Mouse (Mus musculus) cerebellum, adult 9-10 months (tissue): ENCODE data around the gene Efna4.
A peak's percentile ranks its signal among the peaks of the same experiment; 100 is the strongest.

Experiments
- DNase-seq: peaks from one replicate; pipeline ENCODE4 v3.0.0; 2022

Efna4 gene

DNA sequence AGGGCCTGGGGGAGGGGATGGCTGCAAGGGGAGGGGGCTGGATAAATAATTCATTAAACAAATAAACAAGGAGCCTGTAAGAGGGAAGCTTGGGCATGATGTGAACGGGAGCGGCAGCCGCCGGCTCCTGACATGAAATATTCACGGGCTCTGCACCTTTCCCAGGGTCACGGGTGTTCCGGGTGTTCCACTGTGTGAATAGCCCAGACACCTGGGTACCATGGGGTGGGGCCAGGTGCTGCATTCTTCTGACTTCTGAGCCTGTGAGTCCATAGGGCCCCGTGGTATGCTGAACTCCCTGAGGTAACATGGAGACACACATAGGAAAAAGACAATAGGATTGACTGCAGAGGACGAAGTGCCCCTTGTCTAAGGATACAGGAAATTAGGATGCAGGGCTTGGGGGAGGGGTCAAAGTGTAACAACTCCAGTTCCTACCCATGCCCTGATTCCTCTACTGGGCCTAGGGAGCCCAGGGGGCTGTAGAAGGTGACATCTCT is 10.4 kb downstream of the Efna4 start:
- DNase-seq = no peak

DNA sequence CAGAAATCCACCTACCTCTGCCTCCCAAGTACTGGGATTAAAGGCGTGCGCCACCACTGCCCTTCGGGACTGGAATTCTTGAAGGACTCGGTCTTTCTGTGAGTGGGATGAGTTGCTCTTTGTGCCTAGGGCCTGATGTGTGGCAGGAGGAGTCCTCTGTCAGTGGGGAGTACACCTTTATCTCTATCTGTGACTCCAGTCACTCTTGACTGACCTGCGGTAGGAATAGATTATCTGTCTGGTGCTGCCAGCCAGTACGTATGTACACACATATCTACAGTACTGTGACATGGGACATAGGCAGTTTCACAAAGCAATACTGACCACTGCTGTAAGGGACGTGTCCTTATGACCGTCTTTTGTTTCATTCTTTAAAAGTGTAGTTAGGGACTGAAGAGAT is 11.9 kb downstream of the Efna4 start:
- DNase-seq = no peak

DNA sequence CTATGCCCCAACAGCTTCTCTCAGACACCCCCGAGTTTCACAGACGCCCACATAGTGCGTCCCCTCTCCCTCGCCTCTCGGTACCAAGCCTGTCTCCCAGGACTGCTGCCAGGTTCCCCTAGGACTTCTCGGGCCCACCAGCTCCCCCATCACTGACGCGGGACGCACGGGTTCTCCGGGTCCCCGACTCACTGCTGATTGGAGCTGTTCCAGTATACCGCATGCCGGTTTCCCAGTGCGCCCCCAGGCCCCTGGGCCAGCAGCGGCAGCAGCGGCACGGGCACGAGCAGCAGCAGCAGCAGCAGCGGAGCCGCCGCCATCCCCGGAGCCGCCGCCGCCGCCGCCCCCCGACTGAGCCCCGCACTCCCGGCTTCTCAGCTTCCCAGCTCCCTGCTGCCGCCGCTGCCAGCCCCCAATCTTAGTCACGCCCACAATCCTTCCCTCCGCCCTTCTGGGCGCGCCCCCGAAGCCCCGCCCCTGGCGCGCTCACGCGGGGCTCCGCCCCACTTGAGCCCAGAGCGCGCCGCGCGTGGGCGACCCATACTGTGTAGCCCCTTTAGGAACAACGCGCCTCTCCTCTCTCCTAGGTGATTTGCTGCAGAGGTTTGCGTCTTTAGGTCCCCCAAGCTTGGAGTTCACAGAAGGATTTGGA is 15.2 kb downstream of the Efna4 start, which contains the start of gene Efna3:
TSS of gene Efna3 (minus strand) at position 452 of the 652 bp plus-strand sequence.
- DNase-seq = no peak

GRCm38 (mm10) chr3:89322131-89322500 is 15.7 kb downstream of the Efna4 start:
- DNase-seq = no peak

- DNase-seq = no peak
These were observed 16.4 kb downstream of the Efna4 start for GRCm38 (mm10) chr3:89321183-89322130.

DNA sequence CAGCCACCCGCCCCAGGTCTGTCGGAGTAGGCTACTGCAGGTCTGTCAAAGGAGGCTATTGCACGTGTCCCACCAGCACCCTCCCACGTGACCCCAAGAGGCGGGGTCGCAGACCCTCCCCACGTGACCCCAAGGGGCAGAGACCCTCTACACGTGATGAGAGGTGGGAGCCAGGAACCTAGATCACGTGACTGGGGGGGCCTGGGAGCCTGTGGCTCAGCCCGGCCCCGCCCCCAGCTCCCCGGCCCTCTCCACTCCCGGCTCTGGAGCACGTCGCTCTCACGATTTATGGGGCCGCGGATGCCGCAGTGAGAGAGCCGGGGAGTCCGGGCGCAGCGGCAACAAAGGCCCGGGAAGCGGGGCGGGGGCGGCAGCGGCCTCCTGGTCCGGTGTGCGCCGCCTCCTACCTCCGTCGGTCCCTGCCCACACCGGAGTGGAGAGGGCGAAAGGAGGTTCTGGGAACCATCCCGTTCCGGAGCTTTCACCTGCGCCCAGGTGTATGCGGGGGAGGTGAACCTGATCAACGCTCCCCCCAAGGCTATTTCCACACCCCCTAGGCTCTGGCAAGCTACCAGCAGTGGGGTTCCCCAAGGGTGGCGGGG is 17.1 kb downstream of the Efna4 start:
- no peak for DNase-seq

DNA sequence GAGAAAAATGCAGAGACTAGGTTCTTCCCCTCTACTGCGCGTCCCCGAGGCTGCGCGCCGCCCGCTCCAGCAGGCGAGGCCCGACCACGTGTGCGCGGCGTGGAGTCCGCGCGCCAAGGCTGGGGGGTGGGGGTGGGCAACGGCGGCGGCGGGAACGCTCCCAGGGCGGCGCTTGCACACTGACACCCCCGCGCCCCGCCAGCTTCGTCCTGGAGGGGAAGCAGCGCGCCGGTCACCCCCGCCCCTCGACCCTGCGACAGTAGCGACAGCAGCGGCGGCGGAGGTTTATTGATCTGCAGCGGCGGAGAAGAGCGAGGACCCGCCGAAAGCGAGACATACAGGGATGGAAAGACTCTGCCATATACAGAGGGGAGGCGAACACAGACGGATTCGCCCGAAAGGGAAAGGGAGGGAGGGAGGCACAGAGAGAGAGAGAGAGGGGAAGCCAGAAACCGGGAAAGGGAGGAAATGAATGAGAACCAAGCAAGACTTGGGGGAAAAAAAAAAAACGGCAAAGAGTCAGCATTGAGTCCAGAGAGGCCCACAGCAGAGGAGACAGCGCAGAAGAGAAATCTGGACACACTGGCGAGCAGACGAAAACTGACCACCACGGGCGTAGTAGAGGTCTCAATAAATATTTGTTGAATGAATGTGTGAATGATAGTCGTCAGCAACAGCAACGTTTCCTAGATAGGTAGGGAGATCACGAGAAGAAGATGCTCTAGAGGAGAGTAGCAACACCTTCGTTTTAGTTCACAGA is 18.1 kb downstream of the Efna4 start:
- no peak for DNase-seq

DNA sequence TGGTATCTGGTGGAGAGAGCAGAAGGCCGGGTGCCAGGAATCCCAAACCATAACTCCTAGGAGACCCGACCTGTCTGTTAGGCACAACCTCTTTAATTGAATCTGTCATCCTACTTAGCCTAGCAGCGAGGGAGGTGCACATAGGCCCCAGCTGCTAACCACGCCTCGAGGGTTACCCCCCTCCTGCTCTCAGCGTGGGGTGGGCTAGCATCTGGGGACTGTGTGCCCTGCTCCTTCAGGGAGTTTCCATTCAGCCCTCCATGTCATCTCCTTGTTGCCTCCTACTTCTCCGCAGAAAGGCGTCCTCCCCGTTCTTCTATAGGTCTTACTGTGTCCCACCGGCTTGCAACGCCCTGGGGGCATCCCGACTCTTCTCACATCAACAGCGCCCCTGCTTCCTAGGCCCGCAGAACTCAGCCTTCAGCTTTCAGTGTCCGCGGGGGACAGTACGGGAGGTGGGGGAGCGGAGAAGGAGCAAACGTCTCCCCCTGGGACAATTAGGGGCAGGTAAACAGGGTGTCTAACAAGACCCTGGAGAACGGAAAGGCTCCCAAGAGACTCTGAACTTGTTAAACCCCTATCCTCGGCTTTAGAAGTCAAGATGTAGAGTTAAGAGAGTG is 18.7 kb downstream of the Efna4 start:
- DNase-seq = no peak

DNA sequence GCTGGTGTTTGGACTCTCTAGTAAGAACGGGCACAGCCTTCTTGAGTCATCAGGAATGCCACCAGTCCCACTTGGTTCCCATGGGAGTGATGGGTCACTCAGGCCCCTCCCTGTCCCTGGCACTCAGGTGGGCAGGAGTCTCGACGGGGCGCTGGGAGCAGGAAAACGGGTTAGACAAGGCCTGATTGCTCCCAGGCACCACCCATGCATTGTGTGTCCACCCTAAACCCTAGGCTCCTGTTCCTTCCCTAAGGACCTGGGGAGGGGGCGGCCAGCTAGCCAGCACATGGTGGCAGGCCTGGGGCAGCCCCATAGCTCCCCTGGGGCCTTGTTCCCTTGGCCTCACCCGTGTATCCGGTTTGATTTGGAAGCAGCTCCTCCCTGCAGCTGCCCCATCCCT is 19.5 kb downstream of the Efna4 start:
- DNase-seq = no peak

- no peak for DNase-seq
These were observed 20.6 kb downstream of the Efna4 start for GRCm38 (mm10) chr3:89317246-89317645.

DNA sequence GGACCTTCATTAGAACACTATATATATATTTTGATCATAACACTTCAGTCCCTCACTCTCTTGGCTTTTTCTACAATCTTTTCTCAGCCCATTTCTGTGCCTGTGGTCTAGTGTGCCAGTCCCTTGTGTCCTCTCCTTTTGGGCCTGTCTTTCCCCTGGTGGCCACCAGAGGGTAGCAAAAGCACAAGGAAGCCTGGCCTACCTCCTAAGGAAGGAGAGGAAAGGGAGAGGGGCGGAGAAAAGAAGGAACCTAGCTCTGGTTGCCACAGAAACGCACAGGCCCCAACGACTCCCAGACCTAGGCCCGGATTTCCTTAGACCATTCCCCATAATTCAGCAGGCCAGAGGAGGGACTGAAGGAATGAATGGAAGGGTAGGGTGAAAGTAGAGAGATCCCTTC is 21.0 kb downstream of the Efna4 start:
- peak; percentile 91 for DNase-seq

DNA sequence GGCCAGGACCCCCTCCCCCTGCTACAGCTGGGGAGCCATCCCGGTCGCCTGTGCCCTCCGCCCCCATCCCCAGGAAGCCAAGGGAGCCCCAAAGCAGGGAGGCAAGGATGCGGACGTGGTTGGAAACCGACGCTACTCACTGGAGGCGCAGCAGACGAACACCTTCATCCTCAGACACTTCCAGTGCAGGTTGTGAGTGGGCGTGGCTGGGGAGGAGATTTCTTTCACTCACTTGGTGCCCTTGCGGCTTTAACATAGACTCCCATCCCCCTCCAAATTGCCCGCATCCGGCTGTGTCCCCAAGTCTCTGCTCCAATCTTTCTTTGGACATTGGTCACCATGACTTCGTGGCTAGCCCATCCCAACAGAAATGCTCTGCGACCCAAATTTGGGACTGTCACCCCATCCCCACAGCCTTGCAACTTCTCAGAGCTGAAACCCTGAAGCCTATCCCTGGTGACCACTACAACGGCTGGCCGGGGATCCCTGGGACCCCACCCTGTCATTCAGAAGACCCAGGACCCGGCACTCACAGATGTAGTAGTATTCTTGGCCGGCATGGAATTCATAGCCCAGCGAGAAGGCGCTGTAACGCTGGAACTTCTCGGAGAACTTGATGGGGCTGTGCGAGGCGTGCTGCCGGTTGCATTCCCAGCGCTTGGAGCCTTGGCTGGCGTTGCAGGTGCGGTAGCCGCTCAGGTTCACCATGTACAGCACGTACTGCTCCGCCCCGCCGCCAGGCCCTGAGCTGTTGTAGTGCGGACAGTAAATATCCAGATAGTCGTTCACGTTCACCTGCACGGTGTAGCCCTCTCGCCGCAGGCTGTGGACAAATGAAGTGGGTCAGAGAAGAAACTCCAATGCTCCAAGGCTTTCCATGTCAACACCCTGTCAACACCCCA is 21.6 kb downstream of the Efna4 start:
- no peak for DNase-seq

GRCm38 (mm10) chr3:89315195-89315929 is 22.5 kb downstream of the Efna4 start:
- DNase-seq = peak; percentile 70

DNA sequence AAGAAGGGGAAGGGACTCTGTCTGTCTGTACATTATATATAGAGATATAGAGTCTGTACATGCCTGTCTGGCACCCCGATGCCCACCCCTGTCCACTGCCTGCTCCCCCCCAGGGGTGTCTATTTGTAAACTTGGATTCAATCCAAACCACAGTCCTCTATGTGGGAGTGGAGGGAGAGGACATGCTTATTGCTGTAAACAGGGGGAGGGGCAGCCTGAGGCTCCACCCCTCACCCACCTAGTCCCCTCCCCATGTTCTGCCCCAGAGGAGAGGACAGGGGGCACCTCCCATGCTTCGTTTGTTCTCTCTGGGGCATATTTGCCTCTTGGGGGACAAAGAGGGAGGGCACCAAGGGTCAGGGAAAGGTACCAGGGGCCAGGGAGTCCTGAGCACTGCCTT is 23.0 kb downstream of the Efna4 start:
- no peak for DNase-seq

GRCm38 (mm10) chr3:89314340-89314739 is 23.5 kb downstream of the Efna4 start:
- no peak for DNase-seq

- DNase-seq = peak; percentile 75
These were observed 29.7 kb downstream of the Efna4 start for GRCm38 (mm10) chr3:89308089-89308488.

DNA sequence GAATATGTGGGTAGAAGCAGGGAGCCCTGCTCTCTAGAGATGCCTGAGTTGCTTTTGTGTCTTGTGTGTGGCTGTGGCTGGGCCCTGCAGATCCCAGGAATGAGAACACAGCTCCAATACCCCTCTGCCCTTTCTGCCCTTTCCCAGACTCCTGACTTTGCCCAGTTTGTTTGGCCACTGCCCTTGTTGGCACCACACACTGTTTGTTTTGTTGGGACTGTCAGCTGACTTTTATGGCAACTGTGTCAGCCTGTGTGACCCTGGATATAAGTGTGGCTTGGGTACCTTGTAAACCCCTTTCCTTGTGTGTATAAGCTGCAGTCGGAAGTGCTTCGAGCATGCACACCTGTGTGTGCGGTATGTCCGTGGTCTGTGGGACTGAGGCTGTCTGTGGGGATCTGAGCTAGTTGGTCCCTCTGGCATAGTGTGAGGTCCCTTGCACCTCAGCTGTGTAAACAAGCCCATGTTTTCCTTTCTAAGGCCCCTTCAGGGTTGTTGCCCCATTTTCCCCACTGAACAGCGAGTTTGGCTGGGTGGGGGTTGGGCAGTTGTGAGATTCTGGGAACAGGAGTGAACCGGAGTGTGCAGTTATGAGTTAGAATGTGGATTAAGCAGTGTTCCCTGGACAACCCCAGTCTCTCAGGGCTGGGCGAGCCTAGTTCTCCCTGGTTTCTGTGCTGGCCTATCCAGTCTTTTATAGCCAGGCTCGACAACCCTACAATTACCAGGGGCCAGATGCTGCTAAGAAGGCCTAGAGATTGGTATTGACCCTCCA is 32.1 kb downstream of the Efna4 start:
- DNase-seq = no peak

DNA sequence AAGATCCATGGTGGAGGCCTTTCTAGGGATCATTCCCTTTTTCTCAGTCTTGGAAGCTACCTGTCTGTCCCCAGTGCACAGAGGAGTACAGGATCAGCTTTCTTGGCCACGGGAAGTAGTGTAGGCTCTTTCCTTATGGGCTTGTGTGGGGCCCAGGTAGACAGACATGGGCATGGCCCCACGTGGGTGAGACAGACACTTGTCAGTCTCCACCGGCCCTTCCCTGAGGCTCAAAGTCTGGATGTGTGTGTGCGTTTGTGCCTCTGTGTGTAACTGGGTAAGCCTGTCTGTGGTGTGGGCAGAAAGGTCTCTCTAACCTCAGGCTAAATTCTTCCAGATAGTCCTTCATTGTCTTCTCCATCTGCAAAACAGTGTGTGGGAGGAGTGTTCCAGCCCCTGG is 32.7 kb downstream of the Efna4 start:
- DNase-seq = no peak

DNA sequence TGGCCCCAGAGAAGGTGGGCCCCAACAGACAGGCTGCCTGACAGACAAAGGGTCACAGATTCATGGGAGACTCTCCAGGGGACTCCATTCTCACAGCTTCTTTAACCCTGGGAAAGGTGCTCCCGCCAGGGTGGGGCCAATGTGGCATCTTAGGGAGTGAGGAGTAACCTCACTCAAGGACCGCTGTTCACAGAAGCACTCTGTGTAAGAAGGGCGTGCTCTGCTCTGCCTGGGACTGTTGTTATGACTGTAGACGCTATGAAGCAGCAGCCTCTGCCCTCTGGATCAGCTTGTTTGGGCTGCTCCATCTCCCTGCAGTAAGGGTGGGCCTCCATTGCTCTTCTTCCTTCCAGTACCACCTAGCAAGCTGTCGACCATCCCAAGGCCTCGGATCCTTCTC is 33.4 kb downstream of the Efna4 start:
- no peak for DNase-seq

DNA sequence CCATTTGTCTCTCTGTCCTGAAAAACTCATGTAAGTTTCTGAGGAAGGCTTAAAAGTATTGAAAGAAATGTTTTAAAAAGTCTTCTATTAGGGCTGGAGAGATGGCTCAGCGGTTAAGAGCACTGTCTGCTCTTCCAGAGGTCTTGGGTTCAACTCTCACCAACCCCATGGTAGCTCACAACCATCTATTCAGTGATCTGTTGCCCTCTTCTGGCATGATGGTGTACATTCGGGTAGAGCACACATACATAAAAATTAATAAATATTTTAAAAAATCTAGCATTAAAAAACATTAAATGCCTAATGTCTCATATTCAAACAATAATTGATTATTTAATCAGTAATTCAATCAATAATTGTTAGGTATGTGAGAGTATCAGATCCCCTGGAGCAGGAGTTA is 37.3 kb downstream of the Efna4 start:
- no peak for DNase-seq
